Mouse (Mus musculus) layer of hippocampus, adult 9-11 months (tissue): Measurements from ENCODE around the gene Amacr.
"Not testable (repeated sequence)": the region's sequence is repeated elsewhere in the genome, so short reads cannot be mapped to it uniquely, and the experiment has no call there.

Source experiments
- DNase-seq: peaks from one replicate; pipeline ENCODE4 v3.0.0; 2022

Gene Amacr

DNA sequence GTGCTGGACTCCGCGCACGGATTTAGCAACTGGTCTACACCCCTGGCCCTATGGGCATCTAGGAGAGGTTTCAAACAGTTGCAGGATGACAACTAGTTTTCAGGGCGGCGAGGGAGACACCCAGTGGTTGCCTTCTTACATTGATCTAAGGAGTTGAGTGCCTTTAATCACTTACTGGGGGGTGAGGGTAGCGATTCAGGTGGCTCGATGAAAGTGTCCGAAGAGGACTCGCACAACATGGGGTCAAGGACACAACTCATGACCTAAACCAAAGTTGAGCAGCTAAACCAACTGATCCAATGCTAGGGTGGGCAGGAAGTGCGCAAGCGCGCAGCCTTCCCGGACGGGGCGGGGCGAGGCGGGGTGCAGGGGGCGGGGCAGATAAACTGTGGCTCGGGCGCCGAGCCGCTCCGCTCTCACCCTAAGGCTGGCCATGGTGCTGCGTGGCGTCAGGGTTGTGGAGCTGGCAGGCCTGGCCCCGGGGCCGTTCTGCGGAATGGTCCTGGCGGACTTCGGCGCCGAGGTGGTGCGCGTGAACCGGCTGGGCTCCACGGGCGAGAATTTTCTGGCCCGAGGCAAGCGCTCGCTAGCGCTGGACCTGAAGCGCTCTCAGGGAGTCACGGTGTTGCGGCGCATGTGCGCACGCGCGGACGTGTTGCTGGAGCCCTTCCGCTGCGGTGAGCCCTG, at the start of gene Amacr:
Amacr (plus strand) TSS at position 380 of the 687 bp plus-strand sequence.
- DNase-seq, result peak; percentile 90

DNA sequence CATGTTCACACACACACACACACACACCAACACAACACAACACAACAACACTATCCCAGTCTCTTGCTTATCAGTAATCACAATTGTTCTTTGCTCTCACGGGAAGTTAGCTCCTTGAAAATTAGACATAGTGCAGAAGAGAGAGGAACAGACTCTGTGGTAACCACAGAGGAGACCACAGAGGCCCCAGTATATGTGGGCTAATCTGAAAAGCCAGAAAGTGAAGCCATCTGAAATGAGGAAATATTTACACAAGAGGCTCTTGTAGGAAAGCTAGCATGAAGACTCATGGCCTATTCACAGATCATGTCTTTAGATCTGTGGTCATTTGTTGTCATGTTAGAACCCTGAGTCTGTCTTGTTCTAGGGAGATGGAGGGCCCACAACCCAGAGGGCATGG, 47.6 kb upstream of the Amacr start:
- no peak for DNase-seq

DNA sequence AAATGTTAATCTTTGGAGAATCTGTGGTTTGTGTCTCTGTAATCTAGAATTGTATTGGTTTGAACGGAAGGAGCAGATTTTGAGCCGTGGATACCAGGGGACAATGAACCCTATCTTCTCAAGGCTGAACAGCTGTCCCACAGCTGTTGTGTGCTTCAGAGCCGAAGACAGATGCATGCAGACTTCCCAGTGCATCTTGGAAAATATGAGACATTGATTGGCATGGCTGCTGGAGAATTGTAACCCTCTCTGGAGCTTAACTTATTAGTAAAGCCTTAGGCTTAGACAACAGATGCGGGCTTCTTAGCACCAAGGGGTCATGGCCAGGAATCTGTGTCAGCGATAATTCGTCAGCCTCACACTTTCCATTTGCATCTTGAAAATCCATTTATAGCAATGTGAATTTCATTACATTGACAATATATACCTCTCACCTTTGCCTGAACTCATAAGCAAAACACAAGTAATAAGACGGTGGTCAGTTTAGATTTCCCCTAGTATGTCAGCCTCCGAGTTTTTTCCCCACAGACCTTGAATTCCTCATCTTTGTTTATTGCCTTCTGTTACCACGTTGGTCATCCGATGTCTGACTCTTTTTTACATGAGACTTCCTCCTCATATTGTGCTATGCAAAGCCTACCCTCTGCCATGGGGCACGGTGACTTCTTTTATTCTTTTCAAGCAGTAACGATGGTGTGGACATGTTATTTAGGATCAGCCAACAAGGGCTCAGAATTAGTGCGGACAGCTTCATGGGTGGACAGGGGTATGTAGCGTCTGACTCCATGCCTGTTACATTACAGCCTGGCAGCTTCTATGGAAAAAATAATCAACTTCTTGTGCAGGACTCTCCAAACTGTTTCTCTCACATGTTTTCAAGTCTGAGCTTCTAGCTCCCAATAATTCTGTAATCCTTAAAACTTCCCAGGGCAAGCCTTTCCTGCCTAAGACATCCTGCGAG, 41.1 kb upstream of the Amacr start:
- no peak for DNase-seq

DNA sequence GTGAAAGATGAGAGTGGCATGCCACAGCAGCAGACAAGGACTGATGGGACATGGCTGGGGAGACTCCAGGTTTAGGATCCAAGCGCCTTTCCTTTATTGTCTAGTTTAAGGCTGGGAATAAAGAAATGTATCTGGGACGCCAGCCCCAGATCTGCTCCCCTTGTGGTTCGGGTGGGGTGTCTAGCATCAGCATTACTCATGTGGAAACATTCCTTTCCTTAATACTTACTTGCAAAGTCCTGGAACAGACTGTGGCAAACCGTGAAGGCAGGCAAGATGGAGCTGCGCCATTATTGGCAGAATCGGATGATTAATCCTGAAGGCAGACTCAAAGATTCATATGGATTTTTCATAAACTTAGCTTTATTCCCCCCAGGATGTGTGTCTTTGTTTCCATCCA, 39.7 kb upstream of the Amacr start:
- no peak for DNase-seq

DNA sequence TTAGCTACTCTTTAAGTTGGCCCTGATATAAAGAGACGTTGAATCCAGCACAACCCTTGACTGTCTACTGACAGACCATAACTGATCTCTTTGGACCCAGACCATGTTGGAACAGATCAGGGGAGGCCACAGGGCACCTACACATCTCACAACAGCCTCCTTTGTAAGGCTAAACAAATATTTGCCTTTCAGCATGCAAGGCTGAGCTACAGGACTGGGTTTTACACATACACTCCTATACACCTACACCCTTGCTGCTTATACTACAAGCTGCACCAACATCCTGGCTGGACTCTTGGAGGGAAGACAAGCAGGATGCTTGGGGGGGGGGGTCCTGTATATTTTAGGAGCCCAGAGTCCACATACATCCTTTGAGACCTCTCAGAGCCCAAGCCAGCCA, 33.7 kb upstream of the Amacr start:
- DNase-seq, result no peak

DNA sequence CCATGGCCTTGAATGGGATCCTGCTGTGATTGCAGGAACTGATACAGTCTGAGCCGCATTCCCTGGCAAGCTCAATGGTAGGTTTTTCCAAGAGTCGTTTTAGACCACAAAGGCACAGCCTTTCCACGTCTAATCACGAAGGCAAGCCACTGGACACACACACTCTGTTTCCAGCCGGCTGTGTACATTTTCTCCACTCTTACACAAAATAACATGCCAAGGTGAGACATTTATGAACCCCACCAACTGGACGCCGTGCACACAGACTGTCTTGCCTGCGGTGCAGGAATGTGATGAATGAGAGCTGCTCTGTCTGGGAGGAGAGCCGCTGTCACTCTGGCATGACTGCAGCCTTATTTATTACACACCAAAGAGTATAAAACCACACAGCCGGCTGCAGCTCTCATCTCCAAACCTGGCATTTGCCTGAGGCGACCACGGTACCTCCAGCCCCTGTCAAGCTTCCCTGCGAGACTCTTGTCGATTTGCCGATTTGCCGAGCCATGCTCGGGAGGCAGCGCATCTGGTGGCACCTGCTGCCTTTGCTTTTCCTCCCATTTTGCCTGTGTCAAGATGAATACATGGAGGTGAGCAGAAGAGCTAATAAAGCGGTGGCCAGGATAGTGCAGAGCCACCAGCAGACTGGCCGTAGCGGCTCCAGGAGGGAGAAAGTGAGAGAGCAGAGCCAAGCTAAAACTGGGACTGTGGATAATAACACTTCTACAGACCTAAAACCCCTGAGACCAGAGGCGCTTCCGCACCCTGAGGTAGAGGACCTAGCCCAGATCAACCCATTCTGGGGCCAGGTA, 29.4 kb upstream of the Amacr start, which contains the start of gene C1qtnf3:
C1qtnf3 (plus strand) TSS at position 382 of the 809 bp plus-strand sequence.
- DNase-seq, result no peak

DNA sequence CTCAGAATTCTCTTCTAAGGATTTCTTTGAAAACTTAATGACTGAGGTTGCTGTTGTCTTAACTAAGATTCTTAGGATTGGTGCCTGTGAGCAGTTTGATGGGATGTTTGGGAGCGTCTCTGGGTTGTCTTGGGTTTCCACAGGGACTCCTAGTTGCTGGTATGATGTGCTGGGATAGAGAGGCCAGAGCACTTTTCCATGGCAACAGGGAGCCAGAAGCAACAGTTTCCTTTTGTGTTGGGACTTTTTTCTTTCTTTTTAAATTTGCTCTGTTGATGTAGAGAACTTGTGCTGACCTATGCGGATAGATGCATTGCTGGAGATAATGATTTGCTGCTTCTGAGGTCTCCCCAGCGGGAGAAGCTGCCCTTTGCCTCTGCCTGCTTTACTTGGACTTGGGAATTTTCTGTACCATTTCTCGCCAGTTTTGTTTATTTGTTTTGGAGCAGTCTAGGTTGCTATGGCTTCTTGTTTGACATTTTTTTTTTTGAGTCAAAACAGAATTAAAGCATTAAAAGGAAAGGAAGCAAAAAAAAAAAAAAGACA, 28.7 kb upstream of the Amacr start:
- DNase-seq, result no peak

DNA sequence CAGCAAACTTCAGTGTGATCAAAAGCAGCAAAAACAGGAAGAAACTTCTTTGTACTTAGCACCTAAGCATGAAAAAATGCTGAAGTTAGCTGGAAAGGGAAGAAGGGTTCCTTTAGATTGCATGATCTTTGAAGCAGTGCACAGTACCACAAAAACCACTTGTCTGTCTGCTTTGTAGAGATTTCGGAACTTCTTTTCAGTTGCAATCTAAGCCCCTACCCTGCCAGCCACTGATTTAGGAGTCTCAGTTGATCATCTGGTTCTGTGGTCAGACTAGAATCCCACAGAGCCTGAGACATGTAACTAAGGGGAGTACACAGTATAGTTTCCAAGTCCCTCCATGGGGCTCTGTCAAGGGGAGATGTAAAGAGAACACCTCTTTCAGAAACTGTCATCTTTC, 28.1 kb upstream of the Amacr start:
- no peak for DNase-seq

DNA sequence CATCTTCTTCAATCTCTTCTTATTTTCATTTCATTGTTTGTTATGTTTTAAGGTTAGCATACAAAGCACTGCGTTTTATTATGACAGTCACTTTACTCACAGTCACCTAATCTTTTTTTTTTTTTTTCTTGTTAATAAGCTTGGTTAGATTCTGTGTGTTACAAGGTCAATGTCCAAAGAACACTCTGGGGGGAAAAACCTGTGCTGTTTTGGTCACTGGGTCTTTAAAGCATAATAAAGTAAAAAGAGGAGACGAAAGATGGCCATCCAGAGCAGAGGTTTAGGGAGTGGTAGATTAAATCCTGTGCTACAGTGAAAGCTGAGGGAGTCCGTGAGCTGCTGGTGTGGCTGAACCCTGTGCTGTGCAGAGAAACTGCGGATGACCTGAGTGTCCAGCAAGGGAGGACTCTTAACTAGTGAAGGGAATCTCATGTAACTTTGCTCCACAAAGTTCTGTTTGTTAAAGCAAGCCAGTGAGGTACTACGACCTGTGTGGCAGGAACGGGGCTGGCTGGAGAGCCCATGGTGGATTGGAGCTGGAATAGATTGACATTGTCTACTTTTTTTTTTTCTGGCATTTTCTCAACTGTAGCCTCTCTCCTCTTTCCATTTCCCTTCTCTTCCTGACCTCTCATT, 27.1 kb upstream of the Amacr start:
- DNase-seq, result no peak

DNA sequence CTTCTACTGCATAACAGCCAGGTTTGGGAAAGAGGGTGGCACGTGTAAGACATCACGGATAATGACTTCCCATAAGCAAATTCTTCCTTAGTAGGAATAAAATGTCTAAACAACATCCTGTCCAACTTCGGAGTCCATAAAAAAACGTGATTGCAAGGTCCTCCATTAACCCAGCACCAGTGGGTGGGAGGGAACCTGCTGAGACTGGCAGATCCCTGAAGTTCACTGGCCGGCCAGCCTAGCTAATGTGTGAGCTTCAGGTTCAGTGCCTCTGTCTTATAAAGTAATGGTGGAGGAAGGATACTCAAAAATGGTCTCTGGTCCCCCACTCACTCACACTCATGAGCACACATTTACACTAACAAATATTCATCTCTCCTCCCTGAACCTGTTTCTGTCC, 26.4 kb upstream of the Amacr start:
- DNase-seq, result no peak

DNA sequence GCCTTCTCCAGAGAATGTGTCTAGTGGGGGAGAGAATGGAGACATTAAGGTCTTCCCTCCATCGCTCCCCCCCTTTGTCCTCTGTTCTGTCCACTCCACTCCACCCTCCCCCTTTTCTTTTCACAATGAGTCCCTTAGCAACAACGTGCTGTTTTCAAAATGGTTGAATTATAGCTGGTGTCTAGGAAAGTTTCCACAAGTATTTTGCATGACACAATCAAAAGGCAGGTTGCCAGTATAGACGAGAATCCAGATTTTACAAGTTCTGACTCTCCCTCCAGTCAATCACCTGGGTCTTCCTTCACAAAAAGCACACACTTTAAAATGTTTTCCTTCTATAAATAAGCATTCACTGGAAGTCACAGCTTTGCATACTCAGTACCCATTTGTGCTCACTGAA, 24.9 kb upstream of the Amacr start:
- DNase-seq, result no peak

DNA sequence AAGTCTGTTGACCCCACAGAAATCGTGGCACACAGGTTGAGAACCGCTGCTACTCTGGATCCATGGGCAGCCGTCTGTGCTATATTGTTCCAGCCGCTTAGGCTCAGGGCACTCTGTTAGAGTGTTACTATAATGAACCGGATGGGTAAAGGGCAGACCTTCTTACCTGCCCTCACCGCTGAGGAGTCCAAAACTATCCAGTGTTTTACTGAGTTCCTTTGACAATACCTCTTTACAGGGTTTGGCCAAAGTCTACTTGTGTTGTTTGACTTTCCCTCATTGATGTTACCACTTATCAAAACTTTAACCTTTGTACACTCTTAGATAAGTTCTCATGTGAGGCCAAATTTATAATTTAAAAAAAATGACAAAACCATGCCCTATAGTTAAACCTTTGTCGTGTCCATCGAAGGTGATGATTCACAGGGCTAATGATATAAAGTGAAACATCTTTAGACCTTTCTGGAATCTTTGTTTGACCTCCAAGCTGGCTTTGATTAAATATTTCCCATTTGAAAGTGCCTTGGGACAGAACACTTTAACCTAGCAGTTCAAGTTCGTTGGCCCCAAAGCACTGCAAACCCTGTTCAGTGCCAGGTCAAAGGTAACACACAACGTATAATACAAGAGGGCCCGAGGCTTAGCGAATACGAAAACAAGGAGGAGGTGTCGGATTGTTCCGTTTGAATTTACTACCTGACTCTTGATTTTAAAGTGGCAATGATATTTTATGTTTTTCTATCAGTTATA, 22.1 kb upstream of the Amacr start:
- no peak for DNase-seq

DNA sequence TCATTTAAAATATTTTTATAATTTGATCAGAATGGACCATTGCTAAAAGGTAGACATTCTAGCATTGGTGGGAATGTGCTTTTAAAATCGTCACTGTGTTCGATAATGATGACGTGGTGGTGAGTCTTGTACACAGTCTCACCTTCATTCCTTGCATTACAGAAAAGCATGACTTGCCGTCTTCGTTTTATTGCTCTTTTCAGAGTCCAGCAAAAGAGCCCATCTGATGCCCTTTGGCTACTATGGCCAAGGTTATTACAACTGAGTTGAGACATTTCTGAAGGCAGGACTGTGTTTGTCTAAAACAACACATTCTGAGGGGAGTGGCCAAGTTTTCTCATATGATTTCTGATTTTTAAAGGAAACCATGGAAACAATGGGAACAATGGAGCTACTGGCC, 21.3 kb upstream of the Amacr start:
- DNase-seq, result no peak

DNA sequence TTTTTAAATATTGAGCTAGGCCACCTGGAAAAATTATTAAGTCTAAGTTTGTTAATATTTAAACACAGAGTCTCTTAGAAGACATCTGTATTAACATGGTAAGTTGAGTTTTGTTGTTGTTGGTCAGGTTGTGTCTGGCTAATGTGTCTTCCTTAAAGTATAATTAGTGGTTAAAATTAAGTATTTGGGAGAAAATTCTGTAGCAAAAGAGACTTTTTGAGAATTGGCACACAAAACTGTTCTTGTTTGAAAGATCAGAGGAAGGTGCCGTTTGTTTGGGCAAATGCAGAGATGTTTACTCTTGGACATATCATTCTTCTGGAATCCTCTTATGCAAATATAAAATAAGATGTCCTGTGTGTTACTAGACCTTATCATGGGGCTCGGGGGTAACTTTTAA, 19.0 kb upstream of the Amacr start:
- DNase-seq, result no peak

DNA sequence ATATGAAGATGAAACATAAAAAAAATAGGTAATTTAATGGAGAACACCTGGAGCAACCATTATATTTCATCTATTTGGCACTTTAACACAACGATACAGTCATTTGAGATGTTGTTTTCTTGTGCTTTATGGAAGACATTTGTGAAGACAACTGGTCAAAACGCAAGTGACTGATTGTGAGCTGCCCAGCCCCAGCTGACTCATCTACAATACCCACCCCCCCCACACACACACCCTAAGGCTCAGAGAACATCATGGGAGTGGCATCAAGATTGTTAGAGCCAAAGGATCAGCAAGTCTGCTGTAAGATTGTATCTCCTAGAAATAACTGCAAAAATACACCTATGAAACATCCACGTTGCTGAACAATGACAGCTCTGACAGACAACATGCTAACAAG, 12.1 kb upstream of the Amacr start:
- DNase-seq, result no peak

DNA sequence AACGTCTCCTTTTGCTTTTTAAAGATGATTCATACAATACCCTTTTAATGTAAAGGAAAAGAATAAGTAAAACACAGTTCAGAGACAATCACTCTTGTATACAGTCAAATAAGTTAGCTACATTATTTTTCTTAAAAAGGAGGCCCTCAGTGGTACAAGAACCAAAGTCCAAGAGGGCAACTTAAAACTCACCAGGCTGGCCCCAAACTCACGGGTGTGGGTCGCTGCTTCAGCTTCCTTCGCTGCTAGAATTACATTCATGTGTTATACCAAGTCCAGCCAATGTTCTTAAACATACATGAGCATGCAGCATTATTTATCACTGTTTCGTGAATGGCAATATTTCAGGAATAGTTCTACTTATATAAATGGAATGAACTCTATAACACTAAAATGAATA, 10.8 kb upstream of the Amacr start:
- DNase-seq, result no peak

DNA sequence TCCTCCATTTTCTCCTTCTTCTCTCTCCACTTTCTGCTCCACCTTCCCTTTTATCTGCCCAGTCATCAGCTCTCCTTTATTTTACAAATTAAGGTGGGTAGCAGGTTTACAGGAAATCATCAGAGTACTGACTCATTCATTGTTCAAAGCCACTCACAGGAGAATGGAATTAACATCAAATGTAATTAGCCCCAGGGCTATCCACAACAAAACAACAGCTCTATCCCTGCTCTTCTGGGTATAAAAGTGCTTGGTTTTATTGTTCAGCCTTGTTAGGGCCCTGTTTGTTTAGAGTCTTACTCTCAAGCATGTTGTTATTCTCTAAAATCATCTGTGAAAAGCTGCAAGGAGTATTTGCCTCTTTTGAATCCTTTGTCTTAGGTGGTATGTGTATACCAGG, 4.4 kb upstream of the Amacr start:
- DNase-seq, result no peak

DNA sequence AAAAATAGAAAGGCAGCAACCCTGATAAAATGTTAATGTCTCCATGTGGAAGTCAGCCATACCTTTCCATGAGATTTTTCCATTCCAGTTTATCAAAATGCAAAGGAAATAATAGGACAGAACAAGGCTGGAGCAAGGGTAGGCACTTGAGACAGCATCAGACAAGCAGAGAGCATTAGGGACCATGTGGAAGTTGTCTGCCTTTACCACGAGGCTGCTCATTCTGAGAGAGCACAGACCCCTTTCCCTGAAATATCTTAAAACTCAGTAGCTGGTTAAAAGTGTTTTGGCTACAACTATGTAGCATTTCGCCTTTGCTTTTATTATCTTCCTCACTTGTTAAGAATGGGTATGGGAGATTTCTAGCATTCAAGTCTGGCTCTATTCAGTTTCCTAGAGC, 844 bp upstream of the Amacr start:
- no peak for DNase-seq

DNA sequence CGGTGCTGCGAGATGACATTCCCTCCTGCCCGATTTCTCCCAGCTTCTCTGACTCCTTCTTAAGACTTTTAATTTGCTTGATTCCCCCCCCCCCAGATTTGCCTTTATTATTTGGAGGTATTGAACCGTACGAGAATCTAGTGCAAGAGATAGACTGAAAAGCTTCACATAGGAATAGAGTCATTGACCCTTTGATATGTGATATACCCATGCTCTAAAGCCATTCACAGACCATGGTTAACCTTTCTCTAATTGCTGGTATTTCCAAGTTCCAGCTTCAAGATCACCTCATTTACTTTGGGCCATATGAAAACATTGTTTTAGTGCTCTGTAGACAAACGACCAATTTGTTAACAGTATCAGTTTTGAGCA, 494 bp downstream of the Amacr start:
- no peak for DNase-seq

DNA sequence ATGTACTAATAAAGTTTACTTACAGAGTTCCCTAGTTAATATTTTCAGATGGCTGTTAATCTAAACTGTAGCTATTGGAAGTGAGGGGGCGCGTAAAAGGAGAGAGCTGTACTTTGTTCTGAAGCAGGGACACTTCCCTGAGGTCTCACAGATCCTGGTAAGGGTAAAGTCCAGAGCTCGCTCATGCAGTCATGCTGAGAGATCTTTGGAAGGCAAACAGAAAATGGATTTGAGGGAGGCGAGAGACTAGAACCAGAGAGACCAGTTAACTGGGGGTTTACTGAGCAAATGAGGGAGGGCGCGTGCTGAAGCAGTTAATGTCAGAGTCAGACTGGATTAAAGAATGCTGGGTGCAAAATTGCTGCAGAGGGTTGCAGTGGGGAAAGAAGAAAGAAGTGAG, 4.2 kb downstream of the Amacr start:
- DNase-seq, result no peak

DNA sequence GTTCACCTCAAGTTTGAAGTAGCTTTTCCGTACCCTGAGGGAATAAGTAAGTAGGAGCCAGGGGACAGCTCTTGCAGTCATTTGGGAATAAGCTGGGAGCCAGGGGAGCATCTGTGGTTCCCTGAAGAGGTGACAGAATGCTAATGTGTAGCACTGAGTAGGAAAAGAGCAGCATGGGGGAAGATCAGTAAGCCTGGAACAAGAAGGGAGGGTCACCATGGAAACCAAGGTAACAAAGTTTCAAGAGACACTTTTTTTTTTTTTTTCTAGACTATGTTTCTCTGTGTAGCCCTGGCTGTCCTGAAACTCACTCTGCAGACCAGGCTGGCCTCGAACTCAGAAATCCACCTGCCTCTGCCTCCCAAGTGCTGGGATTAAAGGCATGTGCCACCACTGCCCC, 4.9 kb downstream of the Amacr start:
- not testable (repeated sequence) for DNase-seq

DNA sequence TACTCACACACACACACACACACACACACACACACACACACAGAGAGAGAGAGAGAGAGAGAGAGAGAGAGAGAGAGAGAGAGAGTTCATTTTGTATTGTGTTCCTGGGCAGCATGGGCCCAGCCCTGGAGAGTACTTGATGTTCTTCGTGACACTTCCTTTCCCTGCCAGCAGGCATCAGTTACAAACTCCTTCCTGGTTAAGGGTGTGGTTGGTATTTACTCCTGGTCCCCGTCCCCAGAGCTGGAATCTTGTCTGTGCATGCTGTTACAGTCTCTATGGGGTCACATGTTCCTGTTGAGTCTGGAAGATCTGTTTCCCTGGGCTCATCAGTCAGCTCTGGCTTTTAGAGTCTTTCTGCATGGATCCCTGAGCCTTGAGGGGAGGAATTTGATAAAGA, 8.9 kb downstream of the Amacr start:
- DNase-seq, result no peak
